Mouse (Mus musculus) hindlimb bud, embryonic 11.5 days (tissue): ENCODE measurements around the gene Slc11a1.

ENCODE experiments used
- DNase-seq: peaks from one replicate; pipeline ENCODE4 v3.0.0-alpha.2; 2012; ENCODE audit warnings: low read depth, low spot score; ENCODE audit errors: extremely low spot score

Gene Slc11a1

GRCm38 (mm10) chr1:74352532-74353096 is 22.4 kb upstream of the Slc11a1 start:
- DNase-seq = no peak

- DNase-seq = no peak
Measured at GRCm38 (mm10) chr1:74353453-74354229, 21.4 kb upstream of the Slc11a1 start.

GRCm38 (mm10) chr1:74357531-74357930 is 17.5 kb upstream of the Slc11a1 start:
- DNase-seq = no peak

GRCm38 (mm10) chr1:74359952-74360517 is 15.0 kb upstream of the Slc11a1 start:
- DNase-seq = no peak

- peak; percentile 96 for DNase-seq
Measured at GRCm38 (mm10) chr1:74361812-74362211, 13.2 kb upstream of the Slc11a1 start, which contains the start of gene Catip. Catip (plus strand) TSS chr1:74362108.

- no peak for DNase-seq
Measured at GRCm38 (mm10) chr1:74362325-74363229, 12.4 kb upstream of the Slc11a1 start.

- no peak for DNase-seq
Measured at GRCm38 (mm10) chr1:74363437-74363836, 11.6 kb upstream of the Slc11a1 start.

GRCm38 (mm10) chr1:74364270-74364669 is 10.7 kb upstream of the Slc11a1 start:
- DNase-seq = no peak

GRCm38 (mm10) chr1:74367886-74368645 is 6.9 kb upstream of the Slc11a1 start:
- DNase-seq = no peak

- no peak for DNase-seq
Measured at GRCm38 (mm10) chr1:74370040-74370439, 5.0 kb upstream of the Slc11a1 start.

- no peak for DNase-seq
Measured at GRCm38 (mm10) chr1:74373372-74373771, 1.6 kb upstream of the Slc11a1 start.

- DNase-seq = no peak
Measured at GRCm38 (mm10) chr1:74375561-74375960, 566 bp downstream of the Slc11a1 start.

- DNase-seq = no peak
Measured at GRCm38 (mm10) chr1:74376396-74376795, 1.4 kb downstream of the Slc11a1 start.

- DNase-seq = no peak
Measured at GRCm38 (mm10) chr1:74379058-74379504, 4.1 kb downstream of the Slc11a1 start.

GRCm38 (mm10) chr1:74380484-74380883 is 5.5 kb downstream of the Slc11a1 start:
- no peak for DNase-seq

- no peak for DNase-seq
Measured at GRCm38 (mm10) chr1:74381588-74382021, 6.6 kb downstream of the Slc11a1 start.

- no peak for DNase-seq
Measured at GRCm38 (mm10) chr1:74383385-74383784, 8.4 kb downstream of the Slc11a1 start.

GRCm38 (mm10) chr1:74384525-74384924 is 9.5 kb downstream of the Slc11a1 start:
- no peak for DNase-seq

- DNase-seq = no peak
Measured at GRCm38 (mm10) chr1:74385064-74385463, 10.1 kb downstream of the Slc11a1 start.

- no peak for DNase-seq
Measured at GRCm38 (mm10) chr1:74385531-74385930, 10.5 kb downstream of the Slc11a1 start.
